Mouse (Mus musculus): ENCODE measurements around the gene Lsamp. TPM values are rescaled to one million over a fixed set of nuclear protein-coding genes. Genes with fewer than 3 reads are reported as not detected.

Lsamp gene
- polyA plus RNA-seq, 1 experiment from 2014 or later, result 0.95 TPM

DNA sequence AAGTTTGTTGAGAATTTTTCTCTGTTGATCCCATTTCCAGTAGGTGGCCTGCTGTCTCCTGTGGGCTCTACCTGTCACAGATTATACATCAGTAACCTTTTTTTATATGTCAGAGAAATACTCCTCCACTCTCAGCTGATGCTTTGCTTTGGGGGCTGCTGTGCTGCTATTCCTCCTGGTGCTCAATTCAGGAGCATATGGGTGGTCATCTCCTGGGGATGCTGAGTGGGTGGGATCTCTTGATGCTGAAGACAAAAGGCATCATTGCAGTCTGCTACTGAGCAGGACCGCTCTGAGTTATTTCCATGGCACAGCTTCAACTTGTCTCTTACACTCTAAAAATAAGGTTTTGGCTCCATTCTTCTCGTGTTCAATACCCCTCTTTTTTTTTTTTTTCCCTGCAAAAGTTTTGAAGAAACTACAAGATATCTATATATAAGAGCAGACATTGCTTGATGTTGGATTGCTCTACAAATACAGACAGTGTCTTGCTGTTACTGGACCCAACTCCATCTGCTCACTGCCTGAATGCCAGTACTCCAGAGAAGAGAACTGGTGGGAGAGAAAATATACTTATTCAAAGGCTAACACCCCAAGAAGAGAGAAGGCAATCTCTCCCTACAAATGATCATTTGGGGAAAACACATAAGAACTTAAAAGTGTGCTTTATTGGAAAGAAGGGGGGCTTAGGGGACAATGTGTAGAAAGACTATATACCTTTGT lies 1690.3 kb downstream of the Lsamp start:
- no peak for ATAC-seq (ENCODE audit: insufficient read depth)
- Histone ChIP-seq H3K36me3 (ENCODE audit: insufficient read depth) (no peaks in the 10 kb centered on the region), H3K4me2 (no peak overlapping the region), H3K9ac (no peak overlapping the region), H3K27me3 (ENCODE audit: insufficient read depth, low read length) (no peaks in the 10 kb centered on the region), H3K4me3 (ENCODE audit: low read depth, low read length) (no peak overlapping the region), H3K9me3 (ENCODE audit: low read depth, low read length) (no peaks in the 10 kb centered on the region), H3K4me1 (ENCODE audit: insufficient read depth) (no peaks in the 10 kb centered on the region), H3K27ac (ENCODE audit: low read depth) (no peak overlapping the region)
- TF ChIP-seq CTCF (IDR thresholded peaks at IDR 0.05; ENCODE audit: low read depth), result no peak
- 52% methylated on average over 2 of the region's 2 CpGs for WGBS
- no peak for DNase-seq

DNA sequence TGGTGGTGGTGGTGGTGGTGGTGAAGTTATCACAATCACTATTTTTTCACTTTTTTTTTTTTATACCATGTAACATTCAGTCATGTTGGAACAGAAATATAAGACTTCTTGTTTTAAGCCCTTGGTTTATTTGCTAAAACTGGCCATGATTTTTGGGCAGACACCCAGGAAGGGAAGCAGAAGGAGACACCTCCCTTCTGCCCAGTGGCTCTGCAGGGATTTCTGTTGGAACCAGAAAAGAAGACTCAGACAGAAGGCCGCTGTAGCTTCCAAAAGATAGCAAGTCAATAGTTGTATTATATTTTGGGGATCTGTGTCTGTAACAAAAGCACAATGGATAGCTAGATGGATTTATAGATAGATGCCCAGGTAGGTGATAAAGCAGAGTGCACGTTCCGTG lies 1691.6 kb downstream of the Lsamp start:
- ATAC-seq (ENCODE audit: insufficient read depth), result no peak
- Histone ChIP-seq H3K36me3 (ENCODE audit: insufficient read depth) (no peaks in the 10 kb centered on the region), H3K4me1 (ENCODE audit: insufficient read depth) (no peaks in the 10 kb centered on the region), H3K9ac (no peak overlapping the region), H3K9me3 (ENCODE audit: low read depth, low read length) (no peaks in the 10 kb centered on the region), H3K4me2 (no peak overlapping the region), H3K27ac (ENCODE audit: low read depth) (no peak overlapping the region), H3K4me3 (ENCODE audit: low read depth, low read length) (no peak overlapping the region), H3K27me3 (ENCODE audit: insufficient read depth, low read length) (no peaks in the 10 kb centered on the region)
- TF ChIP-seq CTCF (IDR thresholded peaks at IDR 0.05; ENCODE audit: low read depth), result no peak
- WGBS, result 80% methylated on average over 3 of the region's 3 CpGs
- no peak for DNase-seq

DNA sequence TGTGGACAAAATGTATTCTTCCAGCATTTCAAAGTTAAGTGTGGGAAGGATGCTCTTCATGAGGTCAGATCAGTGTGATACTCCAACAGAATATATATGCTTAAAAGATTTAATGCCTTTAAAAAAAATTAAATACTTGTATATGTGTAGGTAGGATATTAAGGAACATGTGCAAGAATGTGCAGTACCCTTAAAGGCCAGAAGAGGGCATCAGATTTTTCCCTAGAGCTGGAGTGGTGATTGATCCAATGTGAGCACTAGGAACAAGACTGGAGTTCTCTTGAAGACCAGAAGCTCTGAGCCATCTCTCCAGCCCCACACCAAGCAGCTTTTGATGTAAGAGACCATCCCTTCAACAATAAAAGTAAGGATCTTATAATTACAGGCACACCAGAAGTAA lies 1708.3 kb downstream of the Lsamp start:
- Histone ChIP-seq H3K4me3 (ENCODE audit: low read depth, low read length) (no peak overlapping the region), H3K9ac (no peak overlapping the region), H3K36me3 (ENCODE audit: insufficient read depth) (no peaks in the 10 kb centered on the region), H3K9me3 (ENCODE audit: low read depth, low read length) (no peaks in the 10 kb centered on the region), H3K27me3 (ENCODE audit: insufficient read depth, low read length) (no peaks in the 10 kb centered on the region), H3K4me2 (no peak overlapping the region), H3K4me1 (ENCODE audit: insufficient read depth) (no peaks in the 10 kb centered on the region), H3K27ac (ENCODE audit: low read depth) (no peak overlapping the region)
- peak; percentile 58 for TF ChIP-seq CTCF (IDR thresholded peaks at IDR 0.05; ENCODE audit: low read depth)
- DNase-seq, result peak; percentile 33
- ATAC-seq (ENCODE audit: insufficient read depth), result no peak

DNA sequence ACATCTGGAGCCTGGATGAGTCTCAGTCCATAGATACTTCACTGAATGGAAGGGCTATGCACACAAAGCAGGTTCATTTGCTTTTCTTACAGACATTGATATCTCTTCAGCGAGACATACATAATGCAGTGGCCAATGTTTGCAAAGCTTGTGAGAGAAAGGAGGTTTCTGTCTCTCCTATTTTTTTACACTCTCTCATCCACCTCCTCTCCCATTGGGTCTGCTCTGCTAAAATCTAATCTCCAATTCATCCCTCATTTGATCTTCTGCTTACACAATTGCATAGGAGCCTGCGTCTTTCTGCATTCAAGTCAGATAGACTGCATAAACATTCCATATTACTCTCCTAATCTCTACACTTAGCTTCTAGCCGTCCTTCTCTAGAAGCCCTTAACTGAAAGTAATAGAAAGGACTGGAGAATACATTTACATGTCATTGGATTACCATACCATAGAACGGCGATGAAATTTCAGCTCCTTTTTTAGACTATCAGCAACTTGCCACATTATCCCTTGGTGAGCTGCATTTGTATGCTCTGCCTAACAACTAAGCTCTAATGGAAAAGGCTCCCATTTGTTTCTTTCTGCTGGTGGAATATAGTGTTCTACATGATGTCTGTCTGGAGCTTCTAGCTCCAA lies 1717.7 kb downstream of the Lsamp start:
- no peak for DNase-seq
- Histone ChIP-seq H3K4me1 (ENCODE audit: insufficient read depth) (no peaks in the 10 kb centered on the region), H3K4me3 (ENCODE audit: low read depth, low read length) (no peak overlapping the region), H3K27ac (ENCODE audit: low read depth) (no peak overlapping the region), H3K9ac (no peak overlapping the region), H3K36me3 (ENCODE audit: insufficient read depth) (no peaks in the 10 kb centered on the region), H3K9me3 (ENCODE audit: low read depth, low read length) (no peaks in the 10 kb centered on the region), H3K4me2 (no peak overlapping the region), H3K27me3 (ENCODE audit: insufficient read depth, low read length) (no peaks in the 10 kb centered on the region)
- WGBS, result 78% methylated on average over 5 of the region's 5 CpGs
- no peak for TF ChIP-seq CTCF (IDR thresholded peaks at IDR 0.05; ENCODE audit: low read depth)
- ATAC-seq (ENCODE audit: insufficient read depth), result no peak

DNA sequence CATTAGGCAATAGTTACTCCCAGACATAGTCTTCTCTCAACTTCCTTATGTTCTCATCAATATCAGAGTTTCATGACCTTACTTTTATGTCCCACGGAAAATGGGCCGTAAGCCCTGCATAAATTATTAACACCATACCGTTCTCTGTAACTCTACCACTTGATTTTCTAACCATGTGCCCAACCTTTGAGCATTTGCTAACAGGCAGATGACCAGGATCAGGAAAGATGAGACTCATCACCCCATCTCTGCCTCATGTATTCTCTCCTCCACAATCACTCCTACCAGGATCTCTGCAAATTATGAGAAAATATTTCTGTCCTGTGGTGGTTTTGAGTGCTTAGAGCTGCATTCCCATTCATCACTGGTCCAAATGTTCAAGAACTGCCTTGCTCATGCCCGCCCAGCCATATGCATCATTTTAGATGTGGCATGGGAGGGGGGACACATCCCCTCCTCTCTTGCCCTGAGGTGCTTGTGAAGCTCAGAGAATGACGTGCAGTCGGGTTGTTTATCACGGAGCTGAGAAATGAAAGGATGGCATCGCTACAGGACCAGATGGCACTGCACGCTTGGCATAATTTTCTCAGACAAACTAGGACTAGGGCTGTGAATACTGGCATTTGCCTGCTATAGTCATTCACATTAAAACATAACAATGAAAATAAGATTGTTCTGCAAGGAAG lies 1744.9 kb downstream of the Lsamp start:
- no peaks in the 10 kb centered on the region for H3K36me3 ChIP-seq (ENCODE audit: insufficient read depth)
- ATAC-seq (ENCODE audit: insufficient read depth) (no peak), DNase-seq (no peak)
- H3K4me3 ChIP-seq (ENCODE audit: low read depth, low read length), result no peak overlapping the region
- H3K4me2 ChIP-seq, result no peak overlapping the region
- H3K27me3 ChIP-seq (ENCODE audit: insufficient read depth, low read length), result no peaks in the 10 kb centered on the region
- no peak overlapping the region for H3K9ac ChIP-seq
- no peak for TF ChIP-seq CTCF (IDR thresholded peaks at IDR 0.05; ENCODE audit: low read depth)
- 83% methylated on average over 9 of the region's 9 CpGs for WGBS
- no peaks in the 10 kb centered on the region for H3K9me3 ChIP-seq (ENCODE audit: low read depth, low read length)
- no peak overlapping the region for H3K27ac ChIP-seq (ENCODE audit: low read depth)
- H3K4me1 ChIP-seq (ENCODE audit: insufficient read depth), result no peaks in the 10 kb centered on the region

DNA sequence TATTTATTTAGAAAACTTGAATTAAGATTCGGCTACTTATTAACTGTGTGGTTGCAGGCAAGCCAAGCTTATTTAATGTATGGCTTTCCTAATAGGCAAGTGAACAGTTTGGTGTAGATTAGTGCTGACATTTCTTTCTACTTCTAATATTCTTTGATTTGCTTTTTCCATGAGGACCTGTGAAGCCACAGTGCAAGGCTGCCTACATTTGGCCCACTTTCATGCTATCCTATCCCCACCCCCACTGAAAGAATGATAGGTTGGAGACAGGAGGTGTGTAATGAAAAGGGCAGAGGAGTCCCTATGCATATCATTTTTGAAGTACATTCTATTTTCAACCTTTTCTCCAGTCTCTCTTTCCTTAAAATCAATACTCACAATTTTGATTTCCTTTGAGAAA lies 1745.8 kb downstream of the Lsamp start:
- no peak for ATAC-seq (ENCODE audit: insufficient read depth)
- H3K9me3 ChIP-seq (ENCODE audit: low read depth, low read length), result no peaks in the 10 kb centered on the region
- H3K27me3 ChIP-seq (ENCODE audit: insufficient read depth, low read length), result no peaks in the 10 kb centered on the region
- no peaks in the 10 kb centered on the region for H3K36me3 ChIP-seq (ENCODE audit: insufficient read depth)
- H3K9ac ChIP-seq, result no peak overlapping the region
- 85% methylated on average over 1 of the region's 1 CpGs for WGBS
- no peak overlapping the region for H3K27ac ChIP-seq (ENCODE audit: low read depth)
- TF ChIP-seq CTCF (IDR thresholded peaks at IDR 0.05; ENCODE audit: low read depth), result no peak
- H3K4me2 ChIP-seq, result no peak overlapping the region
- no peak for DNase-seq
- no peaks in the 10 kb centered on the region for H3K4me1 ChIP-seq (ENCODE audit: insufficient read depth)
- no peak overlapping the region for H3K4me3 ChIP-seq (ENCODE audit: low read depth, low read length)

DNA sequence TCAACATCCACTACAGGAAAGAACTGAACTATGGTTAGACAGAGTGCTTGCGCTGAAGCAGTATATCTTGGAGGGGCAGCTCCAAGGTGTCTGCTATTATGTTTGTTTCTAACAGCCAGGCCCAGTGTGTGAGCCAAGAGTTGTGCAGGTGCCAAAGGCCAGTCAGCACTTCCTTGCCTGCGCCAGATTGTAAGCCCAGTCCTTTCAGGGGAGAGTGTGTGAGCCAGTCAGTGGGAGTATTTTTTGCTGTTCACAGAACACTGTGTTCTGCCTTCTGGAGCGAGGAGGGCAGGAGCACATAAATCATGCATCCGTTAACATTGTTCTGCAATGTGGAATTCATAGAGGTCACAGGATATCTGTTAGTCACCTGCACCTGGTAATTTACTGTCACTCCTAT lies 1760.9 kb downstream of the Lsamp start:
- no peak overlapping the region for H3K27ac ChIP-seq (ENCODE audit: low read depth)
- H3K4me2 ChIP-seq, result no peak overlapping the region
- H3K9me3 ChIP-seq (ENCODE audit: low read depth, low read length), result no peaks in the 10 kb centered on the region
- ATAC-seq (ENCODE audit: insufficient read depth) (0 out of 2 replicates have a peak, but pooled peaks have one; percentile 28), DNase-seq (peak; percentile 8)
- no peaks in the 10 kb centered on the region for H3K27me3 ChIP-seq (ENCODE audit: insufficient read depth, low read length)
- H3K9ac ChIP-seq, result no peak overlapping the region
- WGBS, result 47% methylated on average over 4 of the region's 4 CpGs
- H3K4me3 ChIP-seq (ENCODE audit: low read depth, low read length), result no peak overlapping the region
- H3K4me1 ChIP-seq (ENCODE audit: insufficient read depth), result no peaks in the 10 kb centered on the region
- TF ChIP-seq CTCF (IDR thresholded peaks at IDR 0.05; ENCODE audit: low read depth), result no peak
- H3K36me3 ChIP-seq (ENCODE audit: insufficient read depth), result no peaks in the 10 kb centered on the region

Data from lung, embryonic 14.5 days (tissue).